Mouse (Mus musculus): Measurements from ENCODE around the gene Fbll1. TPM values are rescaled to one million over a fixed set of nuclear protein-coding genes. Genes with fewer than 3 reads are reported as not detected.
"Not testable (repeated sequence)": the region's sequence is repeated elsewhere in the genome, so short reads cannot be mapped to it uniquely, and the experiment has no call there.

The Fbll1 gene
- polyA plus RNA-seq (2014; fragmentation: Nextera tagmentation; extraction: Ambion mirVana): not detected in 2 replicates

DNA sequence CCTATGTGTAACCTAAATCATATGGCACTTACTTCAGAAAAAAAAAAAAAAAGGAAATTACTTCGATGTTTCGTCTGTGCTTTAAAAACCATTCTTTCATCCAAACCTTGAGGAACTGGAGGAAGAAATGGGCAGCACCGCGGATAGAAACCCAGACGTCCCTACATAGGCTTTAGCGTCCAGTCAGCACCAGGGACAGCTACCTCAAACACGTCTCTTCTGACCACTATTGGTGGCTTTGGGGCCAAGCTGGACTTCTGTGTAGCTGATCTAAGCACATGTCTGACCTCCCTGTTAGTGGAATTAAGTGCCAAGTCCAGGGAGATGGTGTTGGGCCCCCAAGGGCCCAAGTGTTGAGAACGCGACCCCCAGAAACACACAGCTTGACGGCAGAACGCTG lies at the start of gene Fbll1:
TSS of gene Fbll1 (minus strand) at position 11 of the 400 bp plus-strand sequence.
- peak within 1 kb of the TSS; percentile 38 for H3K4me3 ChIP-seq (ENCODE audit: low read length)
- H3K4me1 ChIP-seq (ENCODE audit: control insufficient read depth, insufficient read depth, low read length): no peaks in the 10 kb centered on the region
- H3K9ac ChIP-seq (ENCODE audit: low read depth, low read length): no peak within 1 kb of the TSS
- peak; percentile 66; the same call in 1 of the 2 replicates for ATAC-seq (ENCODE audit: low FRiP score, low TSS enrichment)
- H3K4me2 ChIP-seq (replicated peaks; ENCODE audit: low read depth, low read length): peak within 1 kb of the TSS; percentile 50
- H3K9me3 ChIP-seq (ENCODE audit: control insufficient read depth, low read length): no peaks in the 10 kb centered on the region
- peaks cover 36% of the 10 kb centered on the region for H3K27me3 ChIP-seq (ENCODE audit: control insufficient read depth, insufficient read depth, low read length)
- no peaks in the 10 kb centered on the region for H3K36me3 ChIP-seq (ENCODE audit: control insufficient read depth, insufficient read depth, low read length)
- no peak within 1 kb of the TSS for H3K27ac ChIP-seq (ENCODE audit: low read depth, low read length)
- WGBS: 16% methylated on average over 11 of the region's 11 CpGs

GRCm38 (mm10) chr11:35844299-35844698 lies 45.6 kb upstream of the Fbll1 start:
- H3K9me3 ChIP-seq (ENCODE audit: control insufficient read depth, low read length): no peaks in the 10 kb centered on the region
- H3K36me3 ChIP-seq (ENCODE audit: control insufficient read depth, insufficient read depth, low read length): peaks cover 9% of the 10 kb centered on the region; the same call in 1 of the 2 replicates
- no peak overlapping the region for H3K27ac ChIP-seq (ENCODE audit: low read depth, low read length)
- WGBS: 85% methylated on average over 9 of the region's 9 CpGs
- H3K9ac ChIP-seq (ENCODE audit: low read depth, low read length): no peak overlapping the region
- no peak for ATAC-seq (ENCODE audit: low FRiP score, low TSS enrichment)
- H3K4me2 ChIP-seq (replicated peaks; ENCODE audit: low read depth, low read length): no peak overlapping the region
- no peaks in the 10 kb centered on the region for H3K4me1 ChIP-seq (ENCODE audit: control insufficient read depth, insufficient read depth, low read length)
- H3K4me3 ChIP-seq (ENCODE audit: low read length): no peak overlapping the region
- no peaks in the 10 kb centered on the region for H3K27me3 ChIP-seq (ENCODE audit: control insufficient read depth, insufficient read depth, low read length)

GRCm38 (mm10) chr11:35842560-35842959 lies 43.9 kb upstream of the Fbll1 start:
- not testable (repeated sequence) for H3K36me3 ChIP-seq (ENCODE audit: control insufficient read depth, insufficient read depth, low read length); H3K4me2 ChIP-seq (replicated peaks; ENCODE audit: low read depth, low read length); ATAC-seq (ENCODE audit: low FRiP score, low TSS enrichment); H3K9ac ChIP-seq (ENCODE audit: low read depth, low read length); H3K4me3 ChIP-seq (ENCODE audit: low read length); H3K4me1 ChIP-seq (ENCODE audit: control insufficient read depth, insufficient read depth, low read length); H3K27me3 ChIP-seq (ENCODE audit: control insufficient read depth, insufficient read depth, low read length); H3K27ac ChIP-seq (ENCODE audit: low read depth, low read length); H3K9me3 ChIP-seq (ENCODE audit: control insufficient read depth, low read length)
- 85% methylated on average over 4 of the region's 4 CpGs for WGBS

GRCm38 (mm10) chr11:35841738-35842325 lies 43.1 kb upstream of the Fbll1 start:
- Histone ChIP-seq H3K4me3 (ENCODE audit: low read length) (no peak overlapping the region), H3K4me1 (ENCODE audit: control insufficient read depth, insufficient read depth, low read length) (no peaks in the 10 kb centered on the region), H3K27ac (ENCODE audit: low read depth, low read length) (no peak overlapping the region), H3K27me3 (ENCODE audit: control insufficient read depth, insufficient read depth, low read length) (no peaks in the 10 kb centered on the region), H3K4me2 (replicated peaks; ENCODE audit: low read depth, low read length) (no peak overlapping the region), H3K9me3 (ENCODE audit: control insufficient read depth, low read length) (no peaks in the 10 kb centered on the region), H3K9ac (ENCODE audit: low read depth, low read length) (no peak overlapping the region), H3K36me3 (ENCODE audit: control insufficient read depth, insufficient read depth, low read length) (peaks cover 9% of the 10 kb centered on the region; the same call in 1 of the 2 replicates)
- 87% methylated on average over 21 of the region's 21 CpGs for WGBS
- no peak for ATAC-seq (ENCODE audit: low FRiP score, low TSS enrichment)

DNA sequence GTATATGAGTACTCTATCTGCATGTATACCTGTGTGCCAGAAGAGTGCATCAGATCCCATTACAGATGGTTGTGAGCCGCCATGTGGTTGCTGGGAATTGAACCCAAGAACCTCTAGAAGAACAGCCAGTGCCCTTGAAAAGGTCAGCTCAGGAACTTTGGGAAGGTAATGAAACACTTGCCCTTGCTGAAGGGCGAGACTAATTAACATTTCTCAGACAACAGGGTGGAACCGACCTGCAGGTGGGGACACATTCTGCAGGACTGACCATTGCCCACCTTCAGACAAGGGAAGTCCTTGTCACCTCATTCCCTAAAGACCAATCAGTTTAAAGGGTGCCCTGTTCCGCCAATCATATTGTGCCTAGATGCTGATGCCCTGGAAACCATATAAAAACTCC lies 42.1 kb upstream of the Fbll1 start:
- not testable (repeated sequence) for ATAC-seq (ENCODE audit: low FRiP score, low TSS enrichment); H3K4me1 ChIP-seq (ENCODE audit: control insufficient read depth, insufficient read depth, low read length); H3K9ac ChIP-seq (ENCODE audit: low read depth, low read length); H3K9me3 ChIP-seq (ENCODE audit: control insufficient read depth, low read length); H3K27me3 ChIP-seq (ENCODE audit: control insufficient read depth, insufficient read depth, low read length); H3K4me3 ChIP-seq (ENCODE audit: low read length); H3K4me2 ChIP-seq (replicated peaks; ENCODE audit: low read depth, low read length); H3K36me3 ChIP-seq (ENCODE audit: control insufficient read depth, insufficient read depth, low read length); H3K27ac ChIP-seq (ENCODE audit: low read depth, low read length)
- WGBS: 91% methylated on average over 4 of the region's 4 CpGs

DNA sequence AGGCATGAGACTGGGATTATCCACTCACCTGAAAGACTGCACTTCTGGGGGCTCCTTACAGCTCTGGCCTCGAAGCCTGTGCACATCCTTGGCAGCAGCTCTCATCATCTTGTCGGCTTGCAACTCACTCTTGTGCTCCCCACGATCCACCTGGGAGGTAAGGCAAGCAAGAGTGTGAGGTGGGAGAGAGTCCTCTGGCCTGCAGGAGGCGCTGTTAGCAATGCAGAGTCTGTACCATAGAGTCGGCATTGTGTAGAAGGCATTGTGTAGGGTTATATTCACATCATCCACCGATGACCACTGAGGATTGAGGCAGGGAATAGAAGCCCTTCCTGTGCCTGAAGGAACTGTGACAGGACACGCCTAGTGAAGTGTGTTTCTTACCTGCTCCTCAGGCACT lies 41.6 kb upstream of the Fbll1 start:
- 86% methylated on average over 7 of the region's 7 CpGs for WGBS
- ATAC-seq (ENCODE audit: low FRiP score, low TSS enrichment): no peak
- no peak overlapping the region for H3K27ac ChIP-seq (ENCODE audit: low read depth, low read length)

DNA sequence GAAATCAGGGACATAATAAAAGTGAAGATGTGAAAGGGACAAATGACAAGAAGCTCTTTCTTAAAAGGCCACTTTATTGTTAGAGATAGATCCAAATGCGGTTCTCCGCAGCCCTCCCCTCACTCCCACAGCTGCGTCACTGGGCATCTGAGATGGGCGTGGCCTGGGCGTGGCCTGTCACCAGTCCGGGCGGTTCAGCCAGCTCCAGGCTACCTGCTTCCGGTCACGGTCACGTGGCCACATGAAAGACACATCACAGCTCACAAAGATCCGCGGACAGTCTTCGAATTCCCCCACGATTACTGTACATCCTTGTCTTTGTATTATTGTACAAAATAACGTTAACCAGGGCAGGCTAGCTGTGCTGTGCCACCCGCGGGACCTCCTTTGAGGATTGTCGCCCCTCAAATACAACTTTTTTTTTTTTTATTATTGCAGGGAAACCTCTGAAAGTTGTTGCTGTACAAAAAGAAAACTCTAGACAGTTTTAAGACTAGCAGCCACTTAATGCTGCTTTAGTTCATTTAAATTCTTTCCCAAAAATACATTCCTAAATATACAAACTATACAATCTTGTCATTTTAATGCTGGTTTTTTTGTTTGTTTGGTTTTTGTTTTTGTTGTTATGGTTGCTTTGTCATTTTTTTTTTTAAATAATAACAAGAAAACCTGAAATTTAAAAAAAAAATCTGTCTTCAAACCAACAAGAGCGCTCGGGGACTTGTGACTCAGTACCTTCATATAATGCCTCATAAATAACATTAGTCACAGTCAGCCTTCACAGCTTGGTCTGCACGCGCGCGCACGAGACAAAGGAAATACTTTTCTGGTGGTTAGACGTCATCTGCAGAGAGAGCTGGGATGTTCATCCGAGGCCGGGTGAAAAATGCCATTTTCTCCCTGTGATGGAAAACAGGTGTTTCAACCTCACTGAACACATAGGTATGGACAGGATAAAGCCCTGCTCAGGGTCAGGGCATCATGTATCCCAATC lies 40.0 kb upstream of the Fbll1 start:
- Histone ChIP-seq H3K36me3 (ENCODE audit: control insufficient read depth, insufficient read depth, low read length) (peaks cover 9% of the 10 kb centered on the region; the same call in 1 of the 2 replicates), H3K9me3 (ENCODE audit: control insufficient read depth, low read length) (no peaks in the 10 kb centered on the region), H3K4me1 (ENCODE audit: control insufficient read depth, insufficient read depth, low read length) (peaks cover under 1% of the 10 kb centered on the region; the same call in 1 of the 2 replicates), H3K27ac (ENCODE audit: low read depth, low read length) (no peak overlapping the region), H3K9ac (ENCODE audit: low read depth, low read length) (no peak overlapping the region), H3K4me3 (ENCODE audit: low read length) (peak overlapping the region; percentile 28; the same call in 1 of the 2 replicates), H3K27me3 (ENCODE audit: control insufficient read depth, insufficient read depth, low read length) (no peaks in the 10 kb centered on the region), H3K4me2 (replicated peaks; ENCODE audit: low read depth, low read length) (peak overlapping the region; percentile 63)
- 22% methylated on average over 28 of the region's 28 CpGs for WGBS
- peak; percentile 91 for ATAC-seq (ENCODE audit: low FRiP score, low TSS enrichment)

More for the DNA sequence above, 41.6 kb upstream of the Fbll1 start:
- no peak overlapping the region for H3K9ac ChIP-seq (ENCODE audit: low read depth, low read length)
- no peak overlapping the region for H3K4me3 ChIP-seq (ENCODE audit: low read length)
- H3K4me1 ChIP-seq (ENCODE audit: control insufficient read depth, insufficient read depth, low read length): no peaks in the 10 kb centered on the region
- H3K9me3 ChIP-seq (ENCODE audit: control insufficient read depth, low read length): no peaks in the 10 kb centered on the region
- H3K27me3 ChIP-seq (ENCODE audit: control insufficient read depth, insufficient read depth, low read length): no peaks in the 10 kb centered on the region
- H3K36me3 ChIP-seq (ENCODE audit: control insufficient read depth, insufficient read depth, low read length): peaks cover 9% of the 10 kb centered on the region; the same call in 1 of the 2 replicates
- H3K4me2 ChIP-seq (replicated peaks; ENCODE audit: low read depth, low read length): no peak overlapping the region

- H3K9ac ChIP-seq (ENCODE audit: low read depth, low read length): no peak overlapping the region
- H3K27me3 ChIP-seq (ENCODE audit: control insufficient read depth, insufficient read depth, low read length): no peaks in the 10 kb centered on the region
- H3K27ac ChIP-seq (ENCODE audit: low read depth, low read length): no peak overlapping the region
- no peaks in the 10 kb centered on the region for H3K9me3 ChIP-seq (ENCODE audit: control insufficient read depth, low read length)
- ATAC-seq (ENCODE audit: low FRiP score, low TSS enrichment): no peak
- H3K36me3 ChIP-seq (ENCODE audit: control insufficient read depth, insufficient read depth, low read length): peaks cover 6% of the 10 kb centered on the region
- H3K4me2 ChIP-seq (replicated peaks; ENCODE audit: low read depth, low read length): no peak overlapping the region; the same call in 1 of the 2 replicates
- H3K4me3 ChIP-seq (ENCODE audit: low read length): no peak overlapping the region
- WGBS: 79% methylated on average over 5 of the region's 5 CpGs
- peaks cover 4% of the 10 kb centered on the region; the same call in 1 of the 2 replicates for H3K4me1 ChIP-seq (ENCODE audit: control insufficient read depth, insufficient read depth, low read length)
These were observed 38.8 kb upstream of the Fbll1 start for GRCm38 (mm10) chr11:35837156-35838126.

Measured in kidney, embryonic 14.5 days (tissue).